Mouse (Mus musculus) adrenal gland, postnatal 36 days (tissue): ENCODE measurements around the gene Set. TPM values are rescaled to one million over a fixed set of nuclear protein-coding genes. Genes with fewer than 3 reads are reported as not detected.

Source experiments
- DNase-seq, 2 experiments: peaks; one replicate each; pipeline ENCODE4 v3.0.0; 2021; ENCODE audit warnings: mixed read lengths in 1 of 2
- total RNA-seq, 2 experiments: library from RNA; stranded (reverse); gene quantifications; 2 replicates each; pipeline ENCODE4 v1.2.3; 2021

Set gene
- total RNA-seq, 2 experiments from 2014 or later = 255 to 277 TPM

GRCm38 (mm10) chr2:30061215-30062166 lies 4.3 kb downstream of the Set start:
- peak; percentile 56 to 69 for DNase-seq

GRCm38 (mm10) chr2:30062249-30063093 lies 5.3 kb downstream of the Set start:
- peak; percentile 66 to 78 for DNase-seq

GRCm38 (mm10) chr2:30063235-30063634 lies 6.1 kb downstream of the Set start:
- peak; percentile 69 to 74 for DNase-seq

- no peak for DNase-seq
These were observed 6.6 kb downstream of the Set start for GRCm38 (mm10) chr2:30063791-30064190.

- no peak for DNase-seq
These were observed 7.1 kb downstream of the Set start for GRCm38 (mm10) chr2:30064298-30064697.

- peak; percentile 98 to 99 for DNase-seq
These were observed 9.1 kb downstream of the Set start for GRCm38 (mm10) chr2:30066046-30066901.

- peak; percentile 55 to 59 for DNase-seq
These were observed 10.1 kb downstream of the Set start for GRCm38 (mm10) chr2:30067031-30067888.

GRCm38 (mm10) chr2:30067962-30068361 lies 10.8 kb downstream of the Set start:
- DNase-seq = no peak

- no peak for DNase-seq
These were observed 15.7 kb downstream of the Set start for GRCm38 (mm10) chr2:30072875-30073274.

GRCm38 (mm10) chr2:30073285-30073684 lies 16.1 kb downstream of the Set start:
- DNase-seq = no peak

- peak; percentile 39 to 41 for DNase-seq
These were observed 18.4 kb downstream of the Set start for GRCm38 (mm10) chr2:30075625-30076024.

GRCm38 (mm10) chr2:30076439-30076838 lies 19.3 kb downstream of the Set start:
- no peak for DNase-seq

- no peak for DNase-seq
These were observed 19.8 kb downstream of the Set start for GRCm38 (mm10) chr2:30076959-30077358.

- DNase-seq = peak; percentile 91 to 94
These were observed 20.5 kb downstream of the Set start, which contains the start of gene Pkn3 for GRCm38 (mm10) chr2:30077502-30078348. Gene Pkn3 (plus strand): TSS chr2:30077684.

- DNase-seq = peak; percentile 21 to 35
These were observed 21.2 kb downstream of the Set start for GRCm38 (mm10) chr2:30078349-30078712.

- DNase-seq = no peak
These were observed 21.6 kb downstream of the Set start for GRCm38 (mm10) chr2:30078760-30079159.

GRCm38 (mm10) chr2:30080181-30080800 lies 23.1 kb downstream of the Set start:
- no peak for DNase-seq

- DNase-seq = no peak
These were observed 26.9 kb downstream of the Set start for GRCm38 (mm10) chr2:30084113-30084512.

GRCm38 (mm10) chr2:30084632-30085031 lies 27.5 kb downstream of the Set start:
- DNase-seq = no peak
